Mouse (Mus musculus) MEL (cell line): Measurements from ENCODE around the gene Hoxb1.

ENCODE experiments used
- GATA1 ChIP-seq: IDR thresholded peaks from 2 replicates; pipeline ENCODE4 v1.6.1; 2011; ENCODE audit warnings: low read depth, low read length, improper control_type of control experiment
- POLR2A ChIP-seq, 2 experiments: IDR thresholded peaks; 2 replicates each; pipeline ENCODE4 v1.6.1; 2011 to 2012; ENCODE audit warnings: low read length in 2 of 2, mild to moderate bottlenecking in 2 of 2, control low read depth in 1 of 2, improper control_type of control experiment in 1 of 2, low read depth in 1 of 2, moderate library complexity in 1 of 2; ENCODE audit not compliant: control insufficient read depth in 1 of 2, insufficient read depth in 1 of 2, poor library complexity in 1 of 2

DNA sequence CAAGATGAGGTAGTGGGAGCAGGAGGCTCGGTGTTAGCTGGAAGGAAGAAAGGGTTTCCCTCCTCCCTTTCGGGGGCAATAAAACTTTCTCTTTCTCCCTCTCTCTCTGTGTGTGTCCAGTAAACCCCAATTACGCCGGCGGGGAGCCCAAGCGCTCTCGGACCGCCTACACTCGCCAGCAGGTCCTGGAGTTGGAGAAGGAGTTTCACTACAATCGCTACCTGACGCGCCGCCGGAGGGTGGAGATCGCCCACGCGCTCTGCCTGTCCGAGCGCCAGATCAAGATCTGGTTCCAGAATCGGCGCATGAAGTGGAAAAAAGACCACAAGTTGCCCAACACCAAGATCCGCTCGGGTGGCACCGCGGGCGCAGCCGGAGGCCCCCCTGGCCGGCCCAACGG lies 45.6 kb upstream of the Hoxb1 start:
- TF ChIP-seq POLR2A (IDR thresholded peaks at IDR 0.05; ENCODE audit: control insufficient read depth in 1 of 2, insufficient read depth in 1 of 2, low read depth in 1 of 2, low read length in 2 of 2, poor library complexity in 1 of 2) (no peak), GATA1 (no peak)
